Mouse (Mus musculus) heart, embryonic 16.5 days (tissue): ENCODE data around the gene Isyna1. TPM values are rescaled to one million over a fixed set of nuclear protein-coding genes. Genes with fewer than 3 reads are reported as not detected.

Experiments
- ATAC-seq: fragments of 200-750 bp; cut with Nextera tagmentation; replicated peaks from 2 replicates; pipeline ENCODE4 v1.8.0; 2017; ENCODE audit warnings: moderate number of reproducible peaks; ENCODE audit not compliant: insufficient read depth, low FRiP score; ENCODE audit errors: extremely low read depth
- H3K27ac ChIP-seq: fragments of 300-500 bp; sonication (generic); 2 replicates; pipeline ENCODE4 v1.5.1; 2014; ENCODE audit warnings: mild to moderate bottlenecking, low read length, control low read depth, moderate library complexity
- H3K27me3 ChIP-seq: fragments of 300-500 bp; sonication (generic); 2 replicates; pipeline ENCODE4 v1.6.1; 2014; ENCODE audit warnings: low read length, mixed read lengths; ENCODE audit not compliant: control insufficient read depth, insufficient read depth
- H3K36me3 ChIP-seq: fragments of 300-500 bp; sonication (generic); 2 replicates; pipeline ENCODE4 v1.6.1; 2014; ENCODE audit not compliant: control insufficient read depth, insufficient read depth
- H3K4me1 ChIP-seq: fragments of 300-500 bp; sonication (generic); 2 replicates; pipeline ENCODE4 v1.6.1; 2014; ENCODE audit warnings: low read length, mixed read lengths; ENCODE audit not compliant: control insufficient read depth, insufficient read depth
- H3K4me2 ChIP-seq: fragments of 300-500 bp; sonication (generic); 2 replicates; pipeline ENCODE4 v1.6.1; 2014; ENCODE audit warnings: low read depth, mild to moderate bottlenecking, control low read depth, low read length
- H3K4me3 ChIP-seq: fragments of 300-500 bp; sonication (generic); 2 replicates; pipeline ENCODE4 v1.5.1; 2014; ENCODE audit warnings: mild to moderate bottlenecking, control low read depth, low read length
- H3K9ac ChIP-seq: fragments of 300-500 bp; sonication (generic); 2 replicates; pipeline ENCODE4 v1.6.1; 2014; ENCODE audit warnings: low read length, control low read depth
- H3K9me3 ChIP-seq: fragments of 300-500 bp; sonication (generic); replicated peaks from 2 replicates; pipeline ENCODE4 v1.6.1; 2016; ENCODE audit warnings: low read length; ENCODE audit not compliant: control insufficient read depth
- WGBS: fragments of 180-500 bp; shearing (Covaris S2); extraction: QIAGEN DNeasy Blood & Tissue Kit; methylation state at CpG from one replicate; pipeline ENCODE4 v1.1.7; 2014; 5-methylcytosine and 5-hydroxymethylcytosine counted together
- polyA plus RNA-seq: library from polyadenylated mRNA; unstranded; fragments of >200 nt; fragmentation: Nextera tagmentation; extraction: Ambion mirVana; gene quantifications from 2 replicates; pipeline ENCODE4 v1.2.1, GENCODE M21; 2015

The Isyna1 gene
- polyA plus RNA-seq, 1 experiment from 2014 or later, result 111 TPM

DNA sequence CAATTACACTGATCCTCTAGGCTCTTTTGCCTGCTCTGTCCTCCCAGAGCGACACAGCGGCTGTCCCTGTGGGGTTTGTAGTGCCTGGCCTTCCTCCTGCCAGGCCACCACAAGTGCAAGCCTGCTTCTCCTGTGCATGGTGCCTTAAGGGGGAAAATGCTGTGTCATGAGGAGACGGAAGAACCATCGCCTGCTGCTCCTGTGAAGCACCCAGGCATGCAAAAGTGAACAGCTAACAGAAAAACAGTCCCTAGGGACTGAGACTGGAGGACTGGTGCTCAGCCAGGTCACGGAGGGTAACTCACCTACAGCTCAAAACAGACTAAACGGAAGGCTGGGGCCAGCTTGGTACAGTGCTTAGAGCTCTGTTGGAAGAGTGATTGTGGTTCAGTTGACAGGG, 41.4 kb downstream of the Isyna1 start:
- 74% methylated on average over 6 of the region's 6 CpGs for WGBS
- Histone ChIP-seq H3K27me3 (no peaks in the 10 kb centered on the region), H3K4me2 (no peak overlapping the region), H3K4me1 (peaks cover 35% of the 10 kb centered on the region), H3K9me3 (no peaks in the 10 kb centered on the region), H3K36me3 (no peaks in the 10 kb centered on the region), H3K4me3 (no peak overlapping the region), H3K9ac (no peak overlapping the region), H3K27ac (no peak overlapping the region)
- no peak for ATAC-seq

DNA sequence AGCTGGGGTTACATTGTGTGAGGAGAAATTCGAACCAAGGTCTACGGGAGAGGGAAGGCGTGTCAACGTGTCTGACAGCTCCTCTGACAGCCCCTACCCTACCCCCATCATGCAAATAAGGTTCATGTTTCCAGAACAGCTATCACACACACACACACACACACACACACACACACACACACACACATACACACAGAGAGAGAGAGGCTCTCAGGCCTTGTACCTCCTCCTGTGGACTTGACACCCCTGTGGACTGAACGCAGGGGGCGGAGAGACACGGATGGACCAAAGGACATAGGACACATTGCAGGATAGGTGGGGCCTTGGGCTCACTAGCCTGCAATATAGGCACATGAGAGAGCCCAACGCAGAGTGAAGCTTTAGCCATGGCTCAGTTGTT, 42.7 kb downstream of the Isyna1 start:
- no peaks in the 10 kb centered on the region for H3K9me3 ChIP-seq
- H3K4me3 ChIP-seq, result no peak overlapping the region
- H3K4me2 ChIP-seq, result no peak overlapping the region
- peaks cover 26% of the 10 kb centered on the region for H3K4me1 ChIP-seq
- WGBS, result 64% methylated on average over 8 of the region's 8 CpGs
- H3K27ac ChIP-seq, result no peak overlapping the region
- no peaks in the 10 kb centered on the region for H3K27me3 ChIP-seq
- H3K36me3 ChIP-seq, result no peaks in the 10 kb centered on the region
- ATAC-seq, result no peak
- H3K9ac ChIP-seq, result no peak overlapping the region

DNA sequence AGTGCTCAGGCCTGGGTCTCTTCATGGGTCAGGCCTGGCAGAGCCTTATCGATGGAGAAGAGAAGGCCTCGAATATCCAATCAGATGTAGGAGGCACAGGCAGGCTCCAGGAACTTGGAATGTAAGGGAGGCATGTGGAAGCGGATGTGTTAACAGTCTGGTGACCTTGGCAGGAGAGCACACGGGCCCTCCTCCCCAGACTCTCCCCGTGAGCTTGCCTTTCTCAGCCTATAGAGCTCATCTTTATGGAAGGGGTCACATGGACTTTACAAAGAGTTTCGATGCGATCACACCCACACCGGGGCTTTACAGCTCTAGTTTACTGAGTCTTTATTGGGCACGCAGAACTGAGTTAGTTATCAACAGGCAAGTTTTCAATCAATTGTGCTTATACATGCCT, 44.6 kb downstream of the Isyna1 start:
- 51% methylated on average over 9 of the region's 9 CpGs for WGBS
- peak overlapping the region; percentile 25 for H3K27ac ChIP-seq
- no peaks in the 10 kb centered on the region for H3K9me3 ChIP-seq
- H3K4me3 ChIP-seq, result no peak overlapping the region
- H3K4me2 ChIP-seq, result no peak overlapping the region
- no peaks in the 10 kb centered on the region for H3K36me3 ChIP-seq
- no peaks in the 10 kb centered on the region for H3K27me3 ChIP-seq
- peaks cover 22% of the 10 kb centered on the region for H3K4me1 ChIP-seq
- H3K9ac ChIP-seq, result 0 out of 2 replicates have a peak overlapping the region, but pooled peaks have one; percentile 21
- ATAC-seq, result no peak

GRCm38 (mm10) chr8:70643019-70643418, 48.8 kb downstream of the Isyna1 start:
- Histone ChIP-seq H3K9me3 (no peaks in the 10 kb centered on the region), H3K4me3 (no peak overlapping the region), H3K4me2 (no peak overlapping the region), H3K27ac (no peak overlapping the region), H3K27me3 (no peaks in the 10 kb centered on the region), H3K36me3 (no peaks in the 10 kb centered on the region), H3K9ac (no peak overlapping the region), H3K4me1 (peaks cover 33% of the 10 kb centered on the region)
- 66% methylated on average over 3 of the region's 3 CpGs for WGBS
- no peak for ATAC-seq

DNA sequence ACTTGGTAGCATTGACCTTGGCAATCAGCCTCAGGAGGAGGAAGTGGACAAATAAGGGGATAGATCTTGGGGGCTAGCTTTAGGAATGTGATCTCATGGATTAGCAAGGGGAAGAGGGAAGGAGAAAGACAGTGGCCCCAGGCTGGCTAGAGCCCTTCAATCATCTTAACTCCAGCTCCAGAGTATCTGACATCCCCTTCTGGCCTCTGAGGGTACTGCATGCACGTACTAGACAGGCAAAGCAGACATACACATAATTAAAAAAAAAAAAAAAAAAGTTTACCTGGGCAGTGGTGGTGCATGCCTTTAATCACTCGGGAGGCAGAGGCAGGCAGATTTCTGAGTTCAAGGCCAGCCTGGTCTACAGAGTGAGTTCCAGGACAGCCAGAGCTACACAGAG, 49.9 kb downstream of the Isyna1 start:
- no peaks in the 10 kb centered on the region for H3K9me3 ChIP-seq
- peaks cover 35% of the 10 kb centered on the region for H3K4me1 ChIP-seq
- H3K4me2 ChIP-seq, result no peak overlapping the region
- H3K27me3 ChIP-seq, result no peaks in the 10 kb centered on the region
- no peaks in the 10 kb centered on the region for H3K36me3 ChIP-seq
- no peak overlapping the region for H3K27ac ChIP-seq
- no peak overlapping the region for H3K9ac ChIP-seq
- WGBS, result 72% methylated on average over 2 of the region's 2 CpGs
- ATAC-seq, result no peak
- H3K4me3 ChIP-seq, result no peak overlapping the region

DNA sequence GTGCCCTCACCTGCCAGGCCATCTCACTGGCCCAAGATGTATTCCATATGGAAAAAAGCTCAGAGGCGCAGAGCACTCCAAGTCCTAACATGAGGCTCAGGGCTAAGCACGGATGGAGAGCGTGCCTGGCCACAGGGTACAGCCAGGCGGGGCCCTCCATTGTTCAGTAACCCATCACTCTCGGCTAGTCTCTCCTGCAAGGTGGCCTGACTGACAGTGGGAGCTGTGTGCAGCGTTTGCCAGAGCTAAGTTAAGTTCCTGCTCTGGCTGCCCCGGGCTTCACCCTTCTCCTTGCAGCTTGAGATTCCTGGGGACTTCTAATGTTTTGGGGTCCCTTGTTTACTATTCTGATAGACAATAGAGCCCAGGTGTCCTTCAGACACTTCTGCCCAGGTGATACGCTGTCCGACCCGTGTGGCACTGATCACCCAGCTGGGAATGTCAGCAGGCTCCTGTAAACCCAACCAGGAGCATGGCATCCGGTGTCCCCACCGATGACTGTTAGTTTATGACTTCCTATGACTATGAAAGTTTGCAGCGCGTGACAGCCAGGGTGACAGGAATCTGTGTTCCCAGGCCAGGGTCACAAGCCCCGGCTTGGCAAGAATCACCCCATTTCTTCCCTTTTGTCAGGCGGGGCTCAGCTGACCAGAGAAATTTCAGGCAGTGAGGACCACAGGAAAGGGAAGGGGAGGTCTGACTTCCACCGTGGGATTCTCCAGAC, 51.5 kb downstream of the Isyna1 start:
- Histone ChIP-seq H3K4me3 (no peak overlapping the region), H3K9ac (peak overlapping the region; percentile 21; the same call in 1 of the 2 replicates), H3K27ac (peak overlapping the region; percentile 32; the same call in 1 of the 2 replicates), H3K4me1 (peaks cover 47% of the 10 kb centered on the region), H3K27me3 (no peaks in the 10 kb centered on the region), H3K36me3 (peaks cover 9% of the 10 kb centered on the region), H3K9me3 (no peaks in the 10 kb centered on the region), H3K4me2 (no peak overlapping the region)
- WGBS, result 51% methylated on average over 17 of the region's 17 CpGs
- no peak for ATAC-seq

GRCm38 (mm10) chr8:70646369-70646768, 52.2 kb downstream of the Isyna1 start:
- no peak overlapping the region for H3K4me3 ChIP-seq
- WGBS, result 75% methylated on average over 6 of the region's 6 CpGs
- no peaks in the 10 kb centered on the region for H3K9me3 ChIP-seq
- peaks cover 15% of the 10 kb centered on the region for H3K36me3 ChIP-seq
- H3K9ac ChIP-seq, result 0 out of 2 replicates have a peak overlapping the region, but pooled peaks have one; percentile 21
- H3K4me1 ChIP-seq, result peaks cover 47% of the 10 kb centered on the region
- no peaks in the 10 kb centered on the region for H3K27me3 ChIP-seq
- no peak for ATAC-seq
- no peak overlapping the region for H3K4me2 ChIP-seq
- H3K27ac ChIP-seq, result no peak overlapping the region; the same call in 1 of the 2 replicates

DNA sequence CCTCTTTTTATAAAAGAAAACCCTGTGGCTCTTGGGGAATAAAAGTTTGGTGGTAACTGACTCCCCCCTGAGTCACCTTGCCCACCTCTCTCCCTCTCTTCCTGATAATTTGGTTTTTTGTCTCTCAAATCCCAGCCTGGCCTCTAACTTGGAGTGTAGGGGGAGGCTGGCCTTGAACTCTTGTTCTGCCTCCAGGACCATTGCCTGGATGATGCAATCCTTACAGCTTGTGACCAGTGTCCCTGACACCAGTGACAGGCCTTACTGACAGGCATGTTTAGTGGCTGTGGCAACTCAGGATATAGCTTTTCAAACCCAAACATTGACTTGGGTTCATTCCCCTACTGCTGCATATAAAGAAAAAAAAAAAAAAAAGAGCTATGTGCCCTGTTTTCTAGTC, 52.6 kb downstream of the Isyna1 start:
- no peak for ATAC-seq
- H3K9ac ChIP-seq, result 0 out of 2 replicates have a peak overlapping the region, but pooled peaks have one; percentile 21
- no peak overlapping the region for H3K4me2 ChIP-seq
- H3K9me3 ChIP-seq, result no peaks in the 10 kb centered on the region
- H3K27ac ChIP-seq, result peak overlapping the region; percentile 88
- H3K4me1 ChIP-seq, result peaks cover 47% of the 10 kb centered on the region
- H3K36me3 ChIP-seq, result peaks cover 19% of the 10 kb centered on the region
- H3K4me3 ChIP-seq, result no peak overlapping the region
- H3K27me3 ChIP-seq, result no peaks in the 10 kb centered on the region
